Comparison of ENCODE assay signal across 33 mouse cellular contexts in genomic region chr9:20430004-20430403, GRCm38 (mm10).
"Had no signal": no experiment of that assay in that cellular context is flagged by ENCODE, and none has a peak within 500 bp of the region (broad histone marks: within the 10 kb centered on the region; RNA-seq: fewer than 3 reads in every experiment).

No protein-coding gene starts in this region.

- DNase-seq: heart, adult 2 months; heart, postnatal 10 days; heart, postnatal 14 days; heart, postnatal 36 days; heart, postnatal 4 days; kidney, adult 11 months; kidney, adult 18-20 months; kidney, adult 2 months; kidney, adult 8-10 months; kidney, adult 9 months; kidney, postnatal 10 days; kidney, postnatal 14 days; kidney, postnatal 36 days; kidney, postnatal 4 days; layer of hippocampus, adult 9-11 months; layer of hippocampus, postnatal 36 days had no signal

- H3K9ac ChIP-seq: heart, embryonic 12.5 days; heart, embryonic 13.5 days; heart, embryonic 15.5 days; hindbrain, embryonic 12.5 days; hindbrain, embryonic 13.5 days; hindbrain, embryonic 14.5 days; hindbrain, embryonic 15.5 days; intestine, embryonic 15.5 days; kidney, embryonic 15.5 days had no signal

- H3K4me3 ChIP-seq: heart, adult 2 months; heart, embryonic 10.5 days; heart, embryonic 12.5 days; heart, embryonic 13.5 days; heart, embryonic 15.5 days; hindbrain, embryonic 10.5 days; hindbrain, embryonic 12.5 days; hindbrain, embryonic 13.5 days; hindbrain, embryonic 15.5 days; intestine, embryonic 15.5 days; kidney, embryonic 15.5 days; layer of hippocampus, adult 2 months had no signal

- H3K27ac ChIP-seq: heart, adult 2 months; heart, embryonic 10.5 days; heart, embryonic 13.5 days; heart, embryonic 15.5 days; hindbrain, embryonic 10.5 days; hindbrain, embryonic 12.5 days; hindbrain, embryonic 13.5 days; hindbrain, embryonic 14.5 days; hindbrain, embryonic 15.5 days; hindbrain, postnatal 0 days; intestine, embryonic 15.5 days; kidney, embryonic 15.5 days; kidney, postnatal 0 days; layer of hippocampus, adult 2 months had no signal

- H3K27me3 ChIP-seq: heart, embryonic 12.5 days; heart, embryonic 13.5 days; heart, embryonic 15.5 days; hindbrain, embryonic 12.5 days; hindbrain, embryonic 13.5 days; hindbrain, embryonic 15.5 days; intestine, embryonic 15.5 days; kidney, embryonic 15.5 days had no signal

- H3K4me1 ChIP-seq: heart, embryonic 10.5 days; heart, embryonic 12.5 days; heart, embryonic 13.5 days; heart, embryonic 15.5 days; hindbrain, embryonic 10.5 days; hindbrain, embryonic 12.5 days; hindbrain, embryonic 13.5 days; hindbrain, embryonic 15.5 days; intestine, embryonic 15.5 days; kidney, embryonic 15.5 days had no signal

- H3K4me2 ChIP-seq: heart, embryonic 11.5 days; heart, embryonic 12.5 days; heart, embryonic 13.5 days; heart, embryonic 15.5 days; hindbrain, embryonic 12.5 days; hindbrain, embryonic 13.5 days; hindbrain, embryonic 14.5 days; hindbrain, embryonic 15.5 days; intestine, embryonic 15.5 days; kidney, embryonic 15.5 days had no signal

- ATAC-seq: inflammation-experienced regulatory T-cells, adult 6 months; intestine, embryonic 16.5 days had no signal

- H3K9me3 ChIP-seq: heart, embryonic 10.5 days; heart, embryonic 12.5 days; heart, embryonic 13.5 days; heart, embryonic 15.5 days; hindbrain, embryonic 10.5 days; hindbrain, embryonic 12.5 days; hindbrain, embryonic 13.5 days; hindbrain, embryonic 15.5 days; intestine, embryonic 15.5 days; kidney, embryonic 15.5 days had no signal

- H3K36me3 ChIP-seq: heart, embryonic 15.5 days; intestine, embryonic 15.5 days had no signal
